Mouse (Mus musculus) stomach, embryonic 15.5 days (tissue): ENCODE measurements around the gene Nav2. TPM values are rescaled to one million over a fixed set of nuclear protein-coding genes. Genes with fewer than 3 reads are reported as not detected.

Source experiments
- ATAC-seq: fragments of 200-750 bp; cut with Nextera tagmentation; 2 replicates; pipeline ENCODE4 v1.8.0; 2017; ENCODE audit warnings: low read depth, moderate number of reproducible peaks, moderate TSS enrichment; ENCODE audit not compliant: insufficient read depth, low FRiP score
- H3K27ac ChIP-seq: fragments of 300-500 bp; sonication (generic); 2 replicates; pipeline ENCODE4 v1.5.1; 2015; ENCODE audit warnings: mild to moderate bottlenecking, inconsistent platforms
- H3K27me3 ChIP-seq: fragments of 300-500 bp; sonication (generic); replicated peaks from 2 replicates; pipeline ENCODE4 v1.6.1; 2015; ENCODE audit warnings: inconsistent platforms
- H3K36me3 ChIP-seq: fragments of 300-500 bp; sonication (generic); 2 replicates; pipeline ENCODE4 v1.6.1; 2015; ENCODE audit warnings: inconsistent platforms
- H3K4me1 ChIP-seq: fragments of 300-500 bp; sonication (generic); 2 replicates; pipeline ENCODE4 v1.6.1; 2015; ENCODE audit warnings: inconsistent platforms
- H3K4me2 ChIP-seq: fragments of 300-500 bp; sonication (generic); 2 replicates; pipeline ENCODE4 v1.6.1; 2015; ENCODE audit warnings: mild to moderate bottlenecking, inconsistent platforms
- H3K4me3 ChIP-seq: fragments of 300-500 bp; sonication (generic); replicated peaks from 2 replicates; pipeline ENCODE4 v1.5.1; 2015; ENCODE audit warnings: inconsistent platforms
- H3K9ac ChIP-seq: fragments of 300-500 bp; sonication (generic); 2 replicates; pipeline ENCODE4 v1.6.1; 2015; ENCODE audit warnings: inconsistent platforms
- H3K9me3 ChIP-seq: fragments of 300-500 bp; sonication (generic); 2 replicates; pipeline ENCODE4 v1.6.1; 2016; ENCODE audit warnings: inconsistent platforms
- WGBS: fragments of 180-500 bp; shearing (Covaris S2); methylation state at CpG from one replicate; pipeline ENCODE4 v1.1.7; 2015; 5-methylcytosine and 5-hydroxymethylcytosine counted together
- polyA plus RNA-seq: library from polyadenylated mRNA; unstranded; fragments of >200 nt; fragmentation: Nextera tagmentation; extraction: Ambion mirVana; gene quantifications from 2 replicates; pipeline ENCODE4 v1.2.1, GENCODE M21; 2015

Nav2 gene
- polyA plus RNA-seq, 1 experiment from 2014 or later, result 20.4 TPM

GRCm38 (mm10) chr7:48894152-48894551 is 14.4 kb upstream of the Nav2 start:
- H3K4me3 ChIP-seq, result no peak overlapping the region
- no peak for ATAC-seq
- H3K9me3 ChIP-seq, result no peaks in the 10 kb centered on the region
- no peaks in the 10 kb centered on the region for H3K4me1 ChIP-seq
- WGBS, result under 1% methylated on average over 6 of the region's 6 CpGs
- H3K27ac ChIP-seq, result no peak overlapping the region
- H3K9ac ChIP-seq, result no peak overlapping the region
- no peaks in the 10 kb centered on the region for H3K36me3 ChIP-seq
- no peak overlapping the region for H3K4me2 ChIP-seq
- no peaks in the 10 kb centered on the region for H3K27me3 ChIP-seq

DNA sequence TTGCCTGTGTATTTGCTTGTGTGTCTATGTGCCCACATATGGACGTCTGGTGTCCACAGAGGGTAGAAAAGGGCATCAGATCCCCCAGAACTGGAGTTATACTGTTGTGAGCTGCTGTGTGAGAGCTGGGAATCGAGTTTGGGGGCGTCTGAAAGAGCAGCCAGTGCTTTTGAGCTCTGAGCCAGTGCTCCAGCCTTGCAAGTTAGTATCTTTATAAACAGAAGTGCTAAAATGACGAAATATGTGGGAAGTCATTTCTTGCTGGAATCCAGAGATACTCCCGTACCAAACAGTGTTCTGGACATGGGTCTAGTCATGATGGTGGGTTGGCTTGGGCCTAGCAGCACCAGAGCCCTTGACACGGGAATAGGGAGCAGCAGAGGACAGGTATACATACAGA is 13.8 kb upstream of the Nav2 start:
- H3K27ac ChIP-seq, result no peak overlapping the region
- WGBS, result 60% methylated on average over 6 of the region's 6 CpGs
- no peaks in the 10 kb centered on the region for H3K27me3 ChIP-seq
- no peak overlapping the region for H3K9ac ChIP-seq
- H3K4me1 ChIP-seq, result no peaks in the 10 kb centered on the region
- H3K4me3 ChIP-seq, result no peak overlapping the region
- H3K4me2 ChIP-seq, result no peak overlapping the region
- H3K36me3 ChIP-seq, result no peaks in the 10 kb centered on the region
- no peak for ATAC-seq
- no peaks in the 10 kb centered on the region for H3K9me3 ChIP-seq

DNA sequence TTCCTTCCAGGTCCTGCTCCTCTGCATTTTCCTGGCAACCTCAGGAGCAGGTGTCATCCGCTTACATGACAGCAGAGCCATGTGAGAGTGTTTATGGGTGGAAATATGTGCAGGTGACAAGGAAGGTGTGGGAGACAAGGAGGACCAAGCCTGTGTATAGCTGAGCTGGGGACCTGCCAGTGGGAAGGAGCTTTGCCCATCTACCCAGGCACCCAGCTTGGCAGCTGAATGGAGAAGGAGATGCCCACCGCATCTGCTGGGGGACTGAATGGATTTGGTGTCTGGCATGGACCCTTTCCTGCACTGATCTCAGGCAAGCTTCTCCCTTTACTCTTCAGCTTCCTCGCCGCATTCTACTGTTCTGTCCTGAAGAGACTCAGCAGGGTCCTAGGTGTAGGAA is 13.0 kb upstream of the Nav2 start:
- ATAC-seq, result no peak
- Histone ChIP-seq H3K4me2 (no peak overlapping the region), H3K4me1 (no peaks in the 10 kb centered on the region), H3K27ac (no peak overlapping the region), H3K36me3 (no peaks in the 10 kb centered on the region), H3K9ac (no peak overlapping the region), H3K27me3 (no peaks in the 10 kb centered on the region), H3K4me3 (no peak overlapping the region), H3K9me3 (no peaks in the 10 kb centered on the region)
- 80% methylated on average over 4 of the region's 4 CpGs for WGBS

DNA sequence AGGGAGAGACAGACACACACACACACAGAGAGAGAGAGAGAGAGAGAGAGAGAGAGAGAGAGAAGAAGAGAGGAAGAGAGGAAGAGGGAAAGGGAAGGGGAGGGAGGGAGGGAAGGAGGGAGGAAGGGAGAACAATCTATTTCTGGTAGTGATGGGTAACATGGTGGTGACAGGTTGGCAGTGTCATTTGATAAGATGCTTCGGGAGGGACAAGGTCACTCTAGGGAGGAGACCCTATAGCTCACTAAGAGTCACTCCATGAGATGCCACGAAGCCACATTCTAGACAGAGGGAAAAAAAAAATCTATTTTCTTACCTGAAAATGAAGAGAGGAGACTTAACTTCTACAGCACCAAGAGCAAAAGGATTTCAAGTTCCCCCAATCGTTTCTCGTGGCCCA is 12.5 kb upstream of the Nav2 start:
- H3K27ac ChIP-seq, result no peak overlapping the region
- no peak overlapping the region for H3K9ac ChIP-seq
- no peaks in the 10 kb centered on the region for H3K4me1 ChIP-seq
- no peaks in the 10 kb centered on the region for H3K9me3 ChIP-seq
- no peaks in the 10 kb centered on the region for H3K36me3 ChIP-seq
- no peaks in the 10 kb centered on the region for H3K27me3 ChIP-seq
- no peak overlapping the region for H3K4me2 ChIP-seq
- WGBS, result 65% methylated on average over 4 of the region's 4 CpGs
- no peak for ATAC-seq
- no peak overlapping the region for H3K4me3 ChIP-seq

DNA sequence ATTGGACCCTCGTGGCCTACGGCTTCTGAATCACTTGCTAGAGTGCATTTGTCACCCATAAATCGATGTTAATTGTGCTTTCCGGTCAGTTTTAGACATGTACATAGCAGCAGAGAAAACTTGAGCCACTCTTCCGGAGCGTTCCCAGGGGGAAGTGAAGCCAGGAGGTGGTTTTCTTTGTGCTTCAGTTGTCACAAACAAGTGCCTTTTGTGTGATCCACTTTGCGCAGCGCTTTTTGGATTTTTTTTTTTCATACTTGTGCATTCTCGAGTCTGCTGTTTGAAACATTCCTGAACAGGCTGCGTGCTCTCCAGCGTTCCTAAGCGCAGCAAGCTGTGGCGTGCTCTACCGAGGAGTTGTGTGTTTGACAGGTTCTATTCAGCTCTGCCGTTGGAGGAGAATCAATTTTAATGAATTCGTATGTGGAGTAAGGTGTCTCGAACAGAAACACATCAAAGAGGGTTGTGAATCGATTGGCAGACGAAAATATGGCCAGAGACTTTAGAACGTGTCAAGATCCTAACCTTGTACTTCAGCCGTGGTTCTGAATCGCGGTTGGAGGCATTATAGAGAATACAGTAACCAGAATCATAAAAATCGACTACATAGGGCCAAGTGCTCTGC is 10.9 kb upstream of the Nav2 start:
- Histone ChIP-seq H3K27me3 (no peaks in the 10 kb centered on the region), H3K4me1 (no peaks in the 10 kb centered on the region), H3K4me3 (no peak overlapping the region), H3K36me3 (no peaks in the 10 kb centered on the region), H3K27ac (no peak overlapping the region), H3K4me2 (no peak overlapping the region), H3K9ac (no peak overlapping the region), H3K9me3 (no peaks in the 10 kb centered on the region)
- 59% methylated on average over 24 of the region's 24 CpGs for WGBS
- no peak for ATAC-seq

GRCm38 (mm10) chr7:48898416-48898815 is 10.1 kb upstream of the Nav2 start:
- no peak overlapping the region for H3K27ac ChIP-seq
- H3K4me1 ChIP-seq, result no peaks in the 10 kb centered on the region
- H3K9ac ChIP-seq, result no peak overlapping the region
- H3K27me3 ChIP-seq, result no peaks in the 10 kb centered on the region
- no peaks in the 10 kb centered on the region for H3K9me3 ChIP-seq
- WGBS, result 56% methylated on average over 9 of the region's 9 CpGs
- no peaks in the 10 kb centered on the region for H3K36me3 ChIP-seq
- H3K4me3 ChIP-seq, result no peak overlapping the region
- H3K4me2 ChIP-seq, result no peak overlapping the region
- no peak for ATAC-seq

DNA sequence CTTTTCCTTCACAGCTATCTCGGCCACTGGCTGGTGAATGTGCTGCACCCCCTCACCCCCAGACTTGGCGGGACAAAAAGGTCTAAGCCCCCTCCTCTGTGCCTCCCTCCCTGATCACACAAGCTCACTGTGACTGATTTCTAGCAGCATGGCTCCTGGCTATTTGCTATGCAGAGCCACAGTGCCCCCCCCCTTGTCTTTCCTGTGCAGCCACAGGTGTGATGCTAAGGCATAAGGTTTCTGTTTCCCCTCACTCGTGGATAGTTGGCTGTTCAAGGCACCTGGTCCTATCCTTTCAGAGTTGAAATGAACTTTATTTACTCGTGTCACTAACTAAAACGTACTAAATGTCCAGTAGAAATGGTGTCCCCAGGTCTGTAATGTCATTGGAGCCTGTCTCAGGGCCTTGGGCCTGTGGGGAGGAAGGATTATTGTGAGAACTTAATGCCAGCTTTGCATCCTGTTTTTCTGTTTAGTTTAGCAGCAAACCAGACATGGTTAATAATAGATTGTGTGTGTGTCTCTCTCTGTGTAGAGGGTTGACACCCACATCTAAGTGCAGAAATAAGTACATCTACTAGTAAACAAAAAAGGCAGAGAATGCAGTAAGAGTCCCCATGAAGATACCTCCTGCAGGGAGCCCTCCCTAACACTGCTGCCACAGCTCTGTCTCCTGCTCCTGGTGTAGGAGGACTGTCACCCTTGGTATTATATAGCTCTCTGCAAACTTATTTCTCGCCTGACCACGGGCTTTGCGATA is 7.9 kb upstream of the Nav2 start:
- Histone ChIP-seq H3K9ac (no peak overlapping the region), H3K4me2 (no peak overlapping the region), H3K9me3 (no peaks in the 10 kb centered on the region), H3K36me3 (no peaks in the 10 kb centered on the region), H3K4me1 (no peaks in the 10 kb centered on the region), H3K27ac (no peak overlapping the region), H3K4me3 (no peak overlapping the region), H3K27me3 (no peaks in the 10 kb centered on the region)
- no peak for ATAC-seq
- 70% methylated on average over 8 of the region's 8 CpGs for WGBS

DNA sequence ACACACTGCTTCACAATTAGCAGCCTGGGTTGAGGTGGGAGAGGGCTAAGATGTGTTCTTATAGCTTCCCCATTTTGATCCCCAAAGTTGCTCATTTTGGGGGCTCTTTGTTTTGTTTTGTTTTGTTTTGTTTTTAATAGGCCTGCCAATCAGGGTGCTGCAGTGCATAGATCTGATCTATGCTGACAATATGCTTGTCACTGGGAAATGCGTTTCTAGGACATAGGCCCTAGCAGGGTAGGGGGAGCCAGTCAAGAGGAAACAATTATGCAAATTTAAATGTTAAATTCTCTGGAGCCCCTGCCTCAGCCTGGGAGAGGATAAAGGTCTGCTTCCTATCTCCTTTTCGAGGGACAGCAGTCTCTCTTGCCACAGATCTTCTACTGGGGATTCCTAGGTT is 6.1 kb upstream of the Nav2 start:
- no peaks in the 10 kb centered on the region for H3K36me3 ChIP-seq
- no peaks in the 10 kb centered on the region for H3K9me3 ChIP-seq
- H3K9ac ChIP-seq, result no peak overlapping the region
- ATAC-seq, result no peak
- 37% methylated on average over 2 of the region's 2 CpGs for WGBS
- no peak overlapping the region for H3K4me2 ChIP-seq
- H3K27me3 ChIP-seq, result no peaks in the 10 kb centered on the region
- no peak overlapping the region for H3K4me3 ChIP-seq
- no peaks in the 10 kb centered on the region for H3K4me1 ChIP-seq
- H3K27ac ChIP-seq, result no peak overlapping the region

GRCm38 (mm10) chr7:48909342-48909671 is 791 bp downstream of the Nav2 start:
- no peak for ATAC-seq
- no peak overlapping the region for H3K4me2 ChIP-seq
- H3K27ac ChIP-seq, result 0 out of 2 replicates have a peak overlapping the region, but pooled peaks have one; percentile 40
- whole genome bisulfite sequencing, result 53% methylated on average over 4 of the region's 4 CpGs
- no peaks in the 10 kb centered on the region for H3K27me3 ChIP-seq
- no peak overlapping the region for H3K9ac ChIP-seq
- no peaks in the 10 kb centered on the region for H3K36me3 ChIP-seq
- H3K4me3 ChIP-seq, result no peak overlapping the region
- no peaks in the 10 kb centered on the region for H3K9me3 ChIP-seq
- H3K4me1 ChIP-seq, result no peaks in the 10 kb centered on the region

DNA sequence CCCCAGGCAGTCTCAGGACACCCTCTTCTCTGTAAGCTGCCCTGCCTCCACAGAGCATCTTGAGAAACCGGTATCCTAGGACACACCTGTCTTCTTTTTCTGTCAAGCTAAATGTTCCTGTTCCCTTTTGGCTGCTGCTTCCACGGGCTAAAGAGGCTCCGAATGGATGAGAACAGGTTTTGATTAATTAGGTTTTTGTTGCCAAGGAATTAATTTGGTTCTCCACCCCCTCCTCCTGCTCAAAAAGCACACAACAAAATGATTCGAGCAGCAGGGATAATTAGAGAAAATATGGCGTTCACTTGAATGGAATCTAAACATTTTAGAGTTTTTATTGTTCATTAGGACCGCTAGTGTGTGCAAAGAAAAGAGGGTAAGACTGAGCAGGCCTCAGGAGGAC is 1.8 kb downstream of the Nav2 start:
- H3K4me2 ChIP-seq, result no peak overlapping the region
- no peaks in the 10 kb centered on the region for H3K4me1 ChIP-seq
- no peaks in the 10 kb centered on the region for H3K27me3 ChIP-seq
- no peak overlapping the region for H3K9ac ChIP-seq
- H3K27ac ChIP-seq, result no peak overlapping the region
- H3K9me3 ChIP-seq, result no peaks in the 10 kb centered on the region
- no peaks in the 10 kb centered on the region for H3K36me3 ChIP-seq
- H3K4me3 ChIP-seq, result no peak overlapping the region
- ATAC-seq, result no peak
- WGBS, result 69% methylated on average over 6 of the region's 6 CpGs

- no peak overlapping the region for H3K9ac ChIP-seq
- H3K27ac ChIP-seq, result no peak overlapping the region
- no peaks in the 10 kb centered on the region for H3K9me3 ChIP-seq
- H3K4me1 ChIP-seq, result no peaks in the 10 kb centered on the region
- no peak overlapping the region for H3K4me2 ChIP-seq
- H3K36me3 ChIP-seq, result no peaks in the 10 kb centered on the region
- H3K4me3 ChIP-seq, result no peak overlapping the region
- H3K27me3 ChIP-seq, result no peaks in the 10 kb centered on the region
- ATAC-seq, result no peak
Observed at GRCm38 (mm10) chr7:48911146-48911545, 2.6 kb downstream of the Nav2 start.

DNA sequence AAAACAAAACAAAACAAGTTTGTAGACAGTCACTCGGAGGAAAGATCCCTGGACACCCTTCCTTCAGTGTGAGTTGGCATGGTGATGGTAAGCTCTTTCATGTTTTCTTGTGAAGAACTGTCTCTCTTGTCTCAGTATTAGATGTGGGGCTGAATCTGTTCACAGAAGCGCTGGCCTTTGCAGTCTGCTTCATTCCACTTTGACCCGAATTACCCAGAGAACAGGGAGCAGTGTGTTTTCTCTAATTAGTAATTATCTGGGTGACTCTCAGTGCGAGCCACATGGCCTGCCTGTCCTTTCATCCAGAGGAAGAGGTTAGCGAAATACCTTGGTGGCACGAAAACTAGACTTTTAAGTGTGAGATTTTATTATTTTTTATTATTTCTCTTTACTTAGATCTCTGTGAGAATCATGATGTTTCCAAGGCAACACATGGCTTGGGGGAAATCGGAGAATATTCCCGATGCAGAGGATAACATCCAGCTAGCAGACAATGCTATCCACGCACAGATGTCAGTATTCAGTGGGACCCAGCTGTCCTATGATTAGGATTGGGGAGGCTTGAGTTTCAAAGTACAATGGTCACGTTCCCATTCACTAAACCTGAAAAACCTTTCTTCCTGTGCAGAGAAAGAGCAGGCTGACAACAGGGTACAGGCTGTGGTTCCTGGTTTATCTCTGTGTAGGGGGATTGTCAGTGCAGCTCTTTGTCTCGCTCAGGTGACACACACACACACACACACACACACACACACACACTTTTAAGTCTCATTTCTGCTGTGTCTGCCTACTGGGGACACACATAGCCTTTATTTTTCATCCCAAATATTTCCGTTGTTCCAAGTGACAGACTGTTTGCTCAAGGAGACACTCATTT is 6.4 kb downstream of the Nav2 start:
- H3K9ac ChIP-seq, result no peak overlapping the region
- 64% methylated on average over 12 of the region's 12 CpGs for WGBS
- H3K9me3 ChIP-seq, result no peaks in the 10 kb centered on the region
- H3K27me3 ChIP-seq, result no peaks in the 10 kb centered on the region
- no peak overlapping the region for H3K4me2 ChIP-seq
- no peaks in the 10 kb centered on the region for H3K36me3 ChIP-seq
- no peak for ATAC-seq
- no peak overlapping the region for H3K27ac ChIP-seq
- no peaks in the 10 kb centered on the region for H3K4me1 ChIP-seq
- H3K4me3 ChIP-seq, result no peak overlapping the region
